Mouse (Mus musculus) hindbrain, embryonic 15.5 days (tissue): ENCODE measurements around the gene Yipf2. TPM values are rescaled to one million over a fixed set of nuclear protein-coding genes. Genes with fewer than 3 reads are reported as not detected.

Experiments
- ATAC-seq: fragments of 200-750 bp; cut with Nextera tagmentation; 2 replicates; pipeline ENCODE4 v1.8.0; 2017; ENCODE audit warnings: low read depth, moderate number of reproducible peaks, moderate TSS enrichment; ENCODE audit not compliant: low FRiP score
- H3K27ac ChIP-seq: fragments of 300-500 bp; sonication (generic); replicated peaks from 2 replicates; pipeline ENCODE4 v1.5.1; 2015; ENCODE audit warnings: mild to moderate bottlenecking, inconsistent platforms
- H3K27me3 ChIP-seq: fragments of 300-500 bp; sonication (generic); 2 replicates; pipeline ENCODE4 v1.6.1; 2015; ENCODE audit warnings: control low read depth, inconsistent platforms
- H3K36me3 ChIP-seq: fragments of 300-500 bp; sonication (generic); 2 replicates; pipeline ENCODE4 v1.6.1; 2015; ENCODE audit warnings: control low read depth, inconsistent platforms
- H3K4me1 ChIP-seq: fragments of 300-500 bp; sonication (generic); replicated peaks from 2 replicates; pipeline ENCODE4 v1.6.1; 2015; ENCODE audit warnings: control low read depth, inconsistent platforms
- H3K4me2 ChIP-seq: fragments of 300-500 bp; sonication (generic); 2 replicates; pipeline ENCODE4 v1.6.1; 2015; ENCODE audit warnings: moderate library complexity, mild to moderate bottlenecking, inconsistent platforms
- H3K4me3 ChIP-seq: fragments of 300-500 bp; sonication (generic); 2 replicates; pipeline ENCODE4 v1.5.1; 2015; ENCODE audit warnings: mild to moderate bottlenecking, inconsistent platforms
- H3K9ac ChIP-seq: fragments of 300-500 bp; sonication (generic); 2 replicates; pipeline ENCODE4 v1.6.1; 2015; ENCODE audit warnings: inconsistent platforms
- H3K9me3 ChIP-seq: fragments of 300-500 bp; sonication (generic); 2 replicates; pipeline ENCODE4 v1.6.1; 2016; ENCODE audit warnings: control low read depth, inconsistent platforms
- WGBS: fragments of 180-500 bp; shearing (Covaris S2); methylation state at CpG from one replicate; pipeline ENCODE4 v1.1.7; 2015; 5-methylcytosine and 5-hydroxymethylcytosine counted together
- polyA plus RNA-seq: library from polyadenylated mRNA; unstranded; fragments of >200 nt; fragmentation: Nextera tagmentation; extraction: Ambion mirVana; gene quantifications from 2 replicates; pipeline ENCODE4 v1.2.1, GENCODE M21; 2015

Gene Yipf2
- polyA plus RNA-seq, 1 experiment from 2014 or later = 25.1 TPM

GRCm38 (mm10) chr9:21568657-21569255 lies 23.9 kb downstream of the Yipf2 start:
- no peaks in the 10 kb centered on the region for H3K27me3 ChIP-seq
- no peak overlapping the region for H3K4me2 ChIP-seq
- H3K36me3 ChIP-seq = peaks cover 42% of the 10 kb centered on the region
- H3K9ac ChIP-seq = no peak overlapping the region
- no peak overlapping the region for H3K27ac ChIP-seq
- no peaks in the 10 kb centered on the region for H3K9me3 ChIP-seq
- 87% methylated on average over 8 of the region's 8 CpGs for WGBS
- no peaks in the 10 kb centered on the region for H3K4me1 ChIP-seq
- H3K4me3 ChIP-seq = no peak overlapping the region
- no peak for ATAC-seq

- Histone ChIP-seq H3K27me3 (no peaks in the 10 kb centered on the region), H3K4me2 (no peak overlapping the region), H3K27ac (no peak overlapping the region), H3K36me3 (peaks cover 27% of the 10 kb centered on the region), H3K4me1 (no peaks in the 10 kb centered on the region), H3K9ac (no peak overlapping the region), H3K4me3 (no peak overlapping the region), H3K9me3 (no peaks in the 10 kb centered on the region)
- 97% methylated on average over 2 of the region's 2 CpGs for WGBS
- no peak for ATAC-seq
Measured at GRCm38 (mm10) chr9:21567051-21567450, 25.6 kb downstream of the Yipf2 start.

GRCm38 (mm10) chr9:21566538-21566937 lies 26.1 kb downstream of the Yipf2 start:
- no peak for ATAC-seq
- H3K4me1 ChIP-seq = no peaks in the 10 kb centered on the region
- no peak overlapping the region for H3K9ac ChIP-seq
- H3K4me2 ChIP-seq = no peak overlapping the region
- H3K4me3 ChIP-seq = no peak overlapping the region
- WGBS = 86% methylated on average over 1 of the region's 1 CpGs
- H3K9me3 ChIP-seq = no peaks in the 10 kb centered on the region
- no peaks in the 10 kb centered on the region for H3K27me3 ChIP-seq
- no peak overlapping the region for H3K27ac ChIP-seq
- H3K36me3 ChIP-seq = peaks cover 22% of the 10 kb centered on the region

GRCm38 (mm10) chr9:21565004-21565586 lies 27.5 kb downstream of the Yipf2 start:
- WGBS = 84% methylated on average over 4 of the region's 4 CpGs
- H3K36me3 ChIP-seq = peaks cover 9% of the 10 kb centered on the region
- no peak overlapping the region for H3K9ac ChIP-seq
- H3K4me3 ChIP-seq = no peak overlapping the region
- no peaks in the 10 kb centered on the region for H3K9me3 ChIP-seq
- ATAC-seq = no peak
- H3K4me2 ChIP-seq = no peak overlapping the region
- no peaks in the 10 kb centered on the region for H3K27me3 ChIP-seq
- no peak overlapping the region for H3K27ac ChIP-seq
- no peaks in the 10 kb centered on the region for H3K4me1 ChIP-seq

- no peak overlapping the region for H3K9ac ChIP-seq
- H3K4me3 ChIP-seq = no peak overlapping the region
- no peak for ATAC-seq
- no peak overlapping the region for H3K27ac ChIP-seq
- H3K9me3 ChIP-seq = no peaks in the 10 kb centered on the region
- no peak overlapping the region for H3K4me2 ChIP-seq
- 86% methylated on average over 1 of the region's 1 CpGs for WGBS
- H3K4me1 ChIP-seq = no peaks in the 10 kb centered on the region
- H3K27me3 ChIP-seq = no peaks in the 10 kb centered on the region
- H3K36me3 ChIP-seq = peaks cover 3% of the 10 kb centered on the region
Measured at GRCm38 (mm10) chr9:21564420-21564819, 28.2 kb downstream of the Yipf2 start.

GRCm38 (mm10) chr9:21559151-21559550 lies 33.5 kb downstream of the Yipf2 start:
- WGBS = 97% methylated on average over 3 of the region's 3 CpGs
- H3K4me1 ChIP-seq = peaks cover 16% of the 10 kb centered on the region; the same call in 1 of the 2 replicates
- H3K4me2 ChIP-seq = no peak overlapping the region
- ATAC-seq = no peak
- H3K9me3 ChIP-seq = no peaks in the 10 kb centered on the region
- no peak overlapping the region for H3K27ac ChIP-seq
- H3K36me3 ChIP-seq = no peaks in the 10 kb centered on the region
- no peak overlapping the region for H3K4me3 ChIP-seq
- H3K27me3 ChIP-seq = no peaks in the 10 kb centered on the region
- H3K9ac ChIP-seq = no peak overlapping the region

GRCm38 (mm10) chr9:21558366-21558765 lies 34.3 kb downstream of the Yipf2 start:
- H3K4me1 ChIP-seq = peaks cover 16% of the 10 kb centered on the region; the same call in 1 of the 2 replicates
- H3K9ac ChIP-seq = no peak overlapping the region
- H3K27ac ChIP-seq = no peak overlapping the region
- no peak for ATAC-seq
- no peak overlapping the region for H3K4me3 ChIP-seq
- no peaks in the 10 kb centered on the region for H3K27me3 ChIP-seq
- no peaks in the 10 kb centered on the region for H3K9me3 ChIP-seq
- H3K36me3 ChIP-seq = no peaks in the 10 kb centered on the region; the same call in 1 of the 2 replicates
- H3K4me2 ChIP-seq = no peak overlapping the region
- 79% methylated on average over 4 of the region's 4 CpGs for WGBS

- no peak overlapping the region for H3K9ac ChIP-seq
- no peaks in the 10 kb centered on the region; the same call in 1 of the 2 replicates for H3K36me3 ChIP-seq
- no peaks in the 10 kb centered on the region for H3K9me3 ChIP-seq
- 93% methylated on average over 2 of the region's 2 CpGs for WGBS
- H3K4me2 ChIP-seq = no peak overlapping the region
- no peak overlapping the region for H3K27ac ChIP-seq
- ATAC-seq = no peak
- H3K4me1 ChIP-seq = peaks cover 16% of the 10 kb centered on the region; the same call in 1 of the 2 replicates
- no peak overlapping the region for H3K4me3 ChIP-seq
- H3K27me3 ChIP-seq = no peaks in the 10 kb centered on the region
Measured at GRCm38 (mm10) chr9:21557556-21557955, 35.1 kb downstream of the Yipf2 start.

- Histone ChIP-seq H3K36me3 (no peaks in the 10 kb centered on the region; the same call in 1 of the 2 replicates), H3K4me1 (peaks cover 16% of the 10 kb centered on the region; the same call in 1 of the 2 replicates), H3K4me3 (no peak overlapping the region), H3K27ac (no peak overlapping the region), H3K9me3 (no peaks in the 10 kb centered on the region), H3K27me3 (no peaks in the 10 kb centered on the region), H3K4me2 (no peak overlapping the region), H3K9ac (no peak overlapping the region)
- ATAC-seq = no peak
- WGBS = 82% methylated on average over 2 of the region's 2 CpGs
Measured at GRCm38 (mm10) chr9:21556996-21557395, 35.6 kb downstream of the Yipf2 start.

GRCm38 (mm10) chr9:21555198-21555742 lies 37.4 kb downstream of the Yipf2 start:
- Histone ChIP-seq H3K4me2 (no peak overlapping the region), H3K27ac (no peak overlapping the region), H3K9me3 (no peaks in the 10 kb centered on the region), H3K27me3 (no peaks in the 10 kb centered on the region), H3K9ac (no peak overlapping the region), H3K36me3 (no peaks in the 10 kb centered on the region; the same call in 1 of the 2 replicates), H3K4me3 (no peak overlapping the region), H3K4me1 (peaks cover 16% of the 10 kb centered on the region; the same call in 1 of the 2 replicates)
- WGBS = 89% methylated on average over 6 of the region's 6 CpGs
- ATAC-seq = no peak

- Histone ChIP-seq H3K27ac (no peak overlapping the region), H3K4me2 (no peak overlapping the region), H3K9me3 (no peaks in the 10 kb centered on the region), H3K4me3 (no peak overlapping the region), H3K36me3 (no peaks in the 10 kb centered on the region; the same call in 1 of the 2 replicates), H3K9ac (no peak overlapping the region), H3K27me3 (no peaks in the 10 kb centered on the region), H3K4me1 (peaks cover 22% of the 10 kb centered on the region)
- 90% methylated on average over 6 of the region's 6 CpGs for WGBS
- no peak for ATAC-seq
Measured at GRCm38 (mm10) chr9:21553607-21554273, 38.9 kb downstream of the Yipf2 start.

GRCm38 (mm10) chr9:21551049-21551448 lies 41.6 kb downstream of the Yipf2 start:
- Histone ChIP-seq H3K9ac (no peak overlapping the region), H3K4me2 (no peak overlapping the region), H3K36me3 (no peaks in the 10 kb centered on the region; the same call in 1 of the 2 replicates), H3K27me3 (no peaks in the 10 kb centered on the region), H3K4me3 (no peak overlapping the region), H3K27ac (no peak overlapping the region), H3K4me1 (peaks cover 16% of the 10 kb centered on the region), H3K9me3 (no peaks in the 10 kb centered on the region)
- 97% methylated on average over 2 of the region's 2 CpGs for WGBS
- ATAC-seq = no peak
